Comparison of ENCODE assay signal across 23 mouse cellular contexts in the genomic region with DNA sequence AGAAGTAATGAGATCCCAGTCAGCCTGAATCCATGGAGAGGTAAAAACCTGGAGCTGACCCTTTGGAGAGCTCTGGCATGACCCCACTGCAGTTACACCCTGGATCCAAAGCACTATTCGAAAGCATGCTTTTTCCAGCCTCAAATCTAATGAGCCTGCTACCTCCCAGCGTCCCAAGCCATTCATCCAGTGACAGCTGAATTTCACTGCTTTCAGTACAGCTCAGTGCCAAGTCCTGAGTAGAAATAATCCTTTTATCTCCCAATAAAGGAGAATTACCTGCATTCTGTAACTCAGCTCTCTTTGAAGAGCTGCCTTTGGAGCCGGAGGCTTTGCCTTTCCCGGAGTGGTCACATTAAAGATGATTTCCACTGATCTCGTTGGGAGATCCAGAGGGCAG.
DNase-seq lines count a peak whose midpoint lies in the region; ATAC-seq lines count a peak whose summit lies in the region.
"Had no signal": no experiment of that assay in that cellular context is flagged by ENCODE, and none has a peak within 500 bp of the region (broad histone marks: within the 10 kb centered on the region; RNA-seq: fewer than 3 reads in every experiment).

No protein-coding gene starts in this region.

- H3K9me3 ChIP-seq in forebrain, embryonic 15.5 days = no peaks in the 10 kb centered on the region
- no peaks in the 10 kb centered on the region for H3K9me3 ChIP-seq in forebrain, embryonic 10.5 days
- H3K9me3 ChIP-seq in midbrain, embryonic 12.5 days = no peaks in the 10 kb centered on the region
- no peaks in the 10 kb centered on the region for H3K9me3 ChIP-seq in midbrain, embryonic 10.5 days (replicated peaks)
- H3K9me3 ChIP-seq in midbrain, embryonic 14.5 days (ENCODE audit: control insufficient read depth, low read length) = no peaks in the 10 kb centered on the region
- H3K9me3 ChIP-seq: heart, embryonic 10.5 days; heart, embryonic 13.5 days had no signal

- H3K4me1 ChIP-seq in forebrain, embryonic 15.5 days = peaks cover 7% of the 10 kb centered on the region; the same call in 1 of the 2 replicates
- peaks cover 11% of the 10 kb centered on the region for H3K4me1 ChIP-seq in forebrain, embryonic 10.5 days
- peaks cover 5% of the 10 kb centered on the region; the same call in 1 of the 2 replicates for H3K4me1 ChIP-seq in midbrain, embryonic 12.5 days
- H3K4me1 ChIP-seq in midbrain, embryonic 10.5 days = peaks cover 16% of the 10 kb centered on the region
- peaks cover 10% of the 10 kb centered on the region for H3K4me1 ChIP-seq in midbrain, embryonic 14.5 days (ENCODE audit: control insufficient read depth, insufficient read depth, low read length)
- H3K4me1 ChIP-seq: heart, embryonic 10.5 days; heart, embryonic 13.5 days had no signal

- no peak overlapping the region for H3K4me2 ChIP-seq in forebrain, embryonic 15.5 days (replicated peaks)
- H3K4me2 ChIP-seq in midbrain, embryonic 12.5 days (replicated peaks) = no peak overlapping the region
- H3K4me2 ChIP-seq in midbrain, embryonic 14.5 days (ENCODE audit: low read length) = no peak overlapping the region
- H3K4me2 ChIP-seq: heart, embryonic 13.5 days; hindbrain, embryonic 14.5 days had no signal

- no peaks in the 10 kb centered on the region for H3K36me3 ChIP-seq in forebrain, embryonic 15.5 days
- H3K36me3 ChIP-seq in forebrain, embryonic 10.5 days (replicated peaks) = no peaks in the 10 kb centered on the region
- H3K36me3 ChIP-seq in midbrain, embryonic 12.5 days = no peaks in the 10 kb centered on the region
- no peaks in the 10 kb centered on the region for H3K36me3 ChIP-seq in midbrain, embryonic 10.5 days
- H3K36me3 ChIP-seq in midbrain, embryonic 14.5 days (ENCODE audit: control insufficient read depth, insufficient read depth, low read length) = no peaks in the 10 kb centered on the region
- H3K36me3 ChIP-seq: heart, embryonic 10.5 days; heart, embryonic 13.5 days had no signal

- no peak for DNase-seq in forebrain, embryonic 10.5 days (ENCODE audit: extremely low spot score, low spot score)
- no peak for DNase-seq in midbrain, embryonic 10.5 days (ENCODE audit: low spot score)
- DNase-seq in midbrain, embryonic 14.5 days = peak; percentile 49
- DNase-seq in gastrocnemius, postnatal 10 days = no peak
- no peak for DNase-seq in spleen, postnatal 10 days (ENCODE audit: low spot score in 2 of 2)
- DNase-seq: adrenal gland, adult 2 months; adrenal gland, postnatal 14 days; cerebellum, adult 18-20 months; cerebellum, adult 9-10 months; cerebellum, postnatal 14 days; gastrocnemius, postnatal 14 days; heart, adult 2 months; heart, postnatal 14 days; heart, postnatal 4 days had no signal

- H3K9ac ChIP-seq in forebrain, embryonic 15.5 days (replicated peaks) = no peak overlapping the region
- H3K9ac ChIP-seq in midbrain, embryonic 12.5 days (replicated peaks) = no peak overlapping the region
- no peak overlapping the region for H3K9ac ChIP-seq in midbrain, embryonic 14.5 days (replicated peaks; ENCODE audit: low read length)
- H3K9ac ChIP-seq: heart, embryonic 13.5 days; hindbrain, embryonic 14.5 days had no signal

- ATAC-seq in forebrain, embryonic 15.5 days (replicated peaks) = peak; percentile 70; the same call in 1 of the 2 replicates
- ATAC-seq in midbrain, embryonic 12.5 days (ENCODE audit: low FRiP score, low read depth) = peak; percentile 49; the same call in 1 of the 2 replicates
- no peak; the same call in 1 of the 2 replicates for ATAC-seq in midbrain, embryonic 14.5 days (ENCODE audit: low FRiP score, low TSS enrichment)
- ATAC-seq: CD4-positive, CD25-positive, alpha-beta regulatory T cell, adult 4 months; hindbrain, postnatal 0 days; inflammation-experienced regulatory T-cells, adult 6 months; intestine, embryonic 16.5 days had no signal

- 2% methylated on average over 5 of the region's 5 CpGs for WGBS in forebrain, embryonic 15.5 days
- WGBS in forebrain, embryonic 10.5 days = 27% methylated on average over 5 of the region's 5 CpGs
- 18% methylated on average over 5 of the region's 5 CpGs for WGBS in midbrain, embryonic 12.5 days
- WGBS in midbrain, embryonic 10.5 days = 34% methylated on average over 5 of the region's 5 CpGs
- 10% methylated on average over 5 of the region's 5 CpGs for WGBS in midbrain, embryonic 14.5 days

- H3K27ac ChIP-seq in forebrain, embryonic 15.5 days (replicated peaks) = no peak overlapping the region
- H3K27ac ChIP-seq in forebrain, embryonic 10.5 days = no peak overlapping the region
- H3K27ac ChIP-seq in midbrain, embryonic 12.5 days (replicated peaks) = no peak overlapping the region
- no peak overlapping the region for H3K27ac ChIP-seq in midbrain, embryonic 10.5 days (replicated peaks)
- no peak overlapping the region for H3K27ac ChIP-seq in midbrain, embryonic 14.5 days (replicated peaks; ENCODE audit: low read depth, low read length)
- H3K27ac ChIP-seq: heart, adult 2 months; heart, embryonic 10.5 days; heart, embryonic 13.5 days; hindbrain, embryonic 14.5 days; hindbrain, postnatal 0 days had no signal

- H3K4me3 ChIP-seq in forebrain, embryonic 15.5 days = no peak overlapping the region
- no peak overlapping the region for H3K4me3 ChIP-seq in forebrain, embryonic 10.5 days
- no peak overlapping the region for H3K4me3 ChIP-seq in midbrain, embryonic 12.5 days
- no peak overlapping the region for H3K4me3 ChIP-seq in midbrain, embryonic 10.5 days
- H3K4me3 ChIP-seq in midbrain, embryonic 14.5 days (replicated peaks; ENCODE audit: low read depth, low read length) = no peak overlapping the region
- H3K4me3 ChIP-seq: heart, adult 2 months; heart, embryonic 10.5 days; heart, embryonic 13.5 days had no signal

- no peaks in the 10 kb centered on the region for H3K27me3 ChIP-seq in forebrain, embryonic 15.5 days
- peaks cover 5% of the 10 kb centered on the region; the same call in 1 of the 2 replicates for H3K27me3 ChIP-seq in forebrain, embryonic 10.5 days (ENCODE audit: poor library complexity, severe bottlenecking)
- no peaks in the 10 kb centered on the region for H3K27me3 ChIP-seq in midbrain, embryonic 12.5 days
- 0 out of 2 replicates have a peak, but pooled peaks cover 3% of the 10 kb centered on the region for H3K27me3 ChIP-seq in midbrain, embryonic 10.5 days (ENCODE audit: low read depth, poor library complexity, severe bottlenecking)
- no peaks in the 10 kb centered on the region for H3K27me3 ChIP-seq in midbrain, embryonic 14.5 days (ENCODE audit: control insufficient read depth, insufficient read depth, low read length)
- H3K27me3 ChIP-seq: heart, embryonic 13.5 days had no signal
